Mouse (Mus musculus): ENCODE measurements around the gene 1700003F12Rik. TPM values are rescaled to one million over a fixed set of nuclear protein-coding genes. Genes with fewer than 3 reads are reported as not detected.
A peak's percentile ranks its signal among the peaks of the same experiment; 100 is the strongest.

Gene 1700003F12Rik
- polyA plus RNA-seq, 1 experiment: 828 TPM

- Histone ChIP-seq H3K27ac (ENCODE audit: control insufficient read depth, insufficient read depth, low read depth, low read length) (no peak overlapping the region), H3K27me3 (ENCODE audit: control insufficient read depth, insufficient read depth, low read length) (no peaks in the 10 kb centered on the region), H3K36me3 (ENCODE audit: control insufficient read depth, insufficient read depth, low read length) (no peaks in the 10 kb centered on the region), H3K4me3 (ENCODE audit: control insufficient read depth, low read depth, low read length) (no peak overlapping the region), H3K4me1 (ENCODE audit: control insufficient read depth, insufficient read depth, low read length) (no peaks in the 10 kb centered on the region)
- no peak for TF ChIP-seq POLR2A (IDR thresholded peaks at IDR 0.05; ENCODE audit: control insufficient read depth, low read depth, low read length)
- peak; percentile 54; the same call in 1 of the 2 replicates for TF ChIP-seq CTCF (IDR thresholded peaks at IDR 0.05; ENCODE audit: control insufficient read depth, insufficient read depth, insufficient replicate concordance, low read depth, low read length)
Observed at GRCm38 (mm10) chr2:154586405-154586804, 39.5 kb downstream of the 1700003F12Rik start.

GRCm38 (mm10) chr2:154589051-154589450, 42.2 kb downstream of the 1700003F12Rik start:
- Histone ChIP-seq H3K4me1 (ENCODE audit: control insufficient read depth, insufficient read depth, low read length) (no peaks in the 10 kb centered on the region), H3K36me3 (ENCODE audit: control insufficient read depth, insufficient read depth, low read length) (no peaks in the 10 kb centered on the region), H3K27me3 (ENCODE audit: control insufficient read depth, insufficient read depth, low read length) (no peaks in the 10 kb centered on the region), H3K27ac (ENCODE audit: control insufficient read depth, insufficient read depth, low read depth, low read length) (no peak overlapping the region), H3K4me3 (ENCODE audit: control insufficient read depth, low read depth, low read length) (no peak overlapping the region)
- TF ChIP-seq POLR2A (IDR thresholded peaks at IDR 0.05; ENCODE audit: control insufficient read depth, low read depth, low read length) (no peak), CTCF (IDR thresholded peaks at IDR 0.05; ENCODE audit: control insufficient read depth, insufficient read depth, insufficient replicate concordance, low read depth, low read length) (no peak)

- no peak overlapping the region for H3K27ac ChIP-seq (ENCODE audit: control insufficient read depth, insufficient read depth, low read depth, low read length)
- TF ChIP-seq CTCF (IDR thresholded peaks at IDR 0.05; ENCODE audit: control insufficient read depth, insufficient read depth, insufficient replicate concordance, low read depth, low read length): no peak
- no peaks in the 10 kb centered on the region for H3K27me3 ChIP-seq (ENCODE audit: control insufficient read depth, insufficient read depth, low read length)
- no peaks in the 10 kb centered on the region for H3K4me1 ChIP-seq (ENCODE audit: control insufficient read depth, insufficient read depth, low read length)
- no peaks in the 10 kb centered on the region for H3K36me3 ChIP-seq (ENCODE audit: control insufficient read depth, insufficient read depth, low read length)
- H3K4me3 ChIP-seq (ENCODE audit: control insufficient read depth, low read depth, low read length): no peak overlapping the region
Observed at GRCm38 (mm10) chr2:154591239-154591638, 44.4 kb downstream of the 1700003F12Rik start.

GRCm38 (mm10) chr2:154593025-154593424, 46.1 kb downstream of the 1700003F12Rik start:
- H3K27ac ChIP-seq (ENCODE audit: control insufficient read depth, insufficient read depth, low read depth, low read length): no peak overlapping the region
- no peak overlapping the region for H3K4me3 ChIP-seq (ENCODE audit: control insufficient read depth, low read depth, low read length)
- TF ChIP-seq CTCF (IDR thresholded peaks at IDR 0.05; ENCODE audit: control insufficient read depth, insufficient read depth, insufficient replicate concordance, low read depth, low read length): peak; percentile 40; the same call in 1 of the 2 replicates
- no peak for TF ChIP-seq POLR2A (IDR thresholded peaks at IDR 0.05; ENCODE audit: control insufficient read depth, low read depth, low read length)
- no peaks in the 10 kb centered on the region for H3K4me1 ChIP-seq (ENCODE audit: control insufficient read depth, insufficient read depth, low read length)
- no peaks in the 10 kb centered on the region for H3K36me3 ChIP-seq (ENCODE audit: control insufficient read depth, insufficient read depth, low read length)
- H3K27me3 ChIP-seq (ENCODE audit: control insufficient read depth, insufficient read depth, low read length): no peaks in the 10 kb centered on the region

GRCm38 (mm10) chr2:154595775-154596174, 48.9 kb downstream of the 1700003F12Rik start:
- no peaks in the 10 kb centered on the region for H3K27me3 ChIP-seq (ENCODE audit: control insufficient read depth, insufficient read depth, low read length)
- TF ChIP-seq CTCF (IDR thresholded peaks at IDR 0.05; ENCODE audit: control insufficient read depth, insufficient read depth, insufficient replicate concordance, low read depth, low read length) (no peak), POLR2A (IDR thresholded peaks at IDR 0.05; ENCODE audit: control insufficient read depth, low read depth, low read length) (no peak)
- H3K27ac ChIP-seq (ENCODE audit: control insufficient read depth, insufficient read depth, low read depth, low read length): no peak overlapping the region
- H3K36me3 ChIP-seq (ENCODE audit: control insufficient read depth, insufficient read depth, low read length): no peaks in the 10 kb centered on the region
- H3K4me1 ChIP-seq (ENCODE audit: control insufficient read depth, insufficient read depth, low read length): no peaks in the 10 kb centered on the region
- H3K4me3 ChIP-seq (ENCODE audit: control insufficient read depth, low read depth, low read length): no peak overlapping the region

- no peak for TF ChIP-seq POLR2A (IDR thresholded peaks at IDR 0.05; ENCODE audit: control insufficient read depth, low read depth, low read length)
- no peak for TF ChIP-seq CTCF (IDR thresholded peaks at IDR 0.05; ENCODE audit: control insufficient read depth, insufficient read depth, insufficient replicate concordance, low read depth, low read length)
- H3K4me1 ChIP-seq (ENCODE audit: control insufficient read depth, insufficient read depth, low read length): no peaks in the 10 kb centered on the region
- H3K4me3 ChIP-seq (ENCODE audit: control insufficient read depth, low read depth, low read length): no peak overlapping the region
- no peak overlapping the region for H3K27ac ChIP-seq (ENCODE audit: control insufficient read depth, insufficient read depth, low read depth, low read length)
- no peaks in the 10 kb centered on the region for H3K36me3 ChIP-seq (ENCODE audit: control insufficient read depth, insufficient read depth, low read length)
- H3K27me3 ChIP-seq (ENCODE audit: control insufficient read depth, insufficient read depth, low read length): no peaks in the 10 kb centered on the region
Observed at GRCm38 (mm10) chr2:154597399-154597798, 50.5 kb downstream of the 1700003F12Rik start.

Other genes with a start within 250 kb of the 1700003F12Rik start
- not detected in 2 replicates for gene Bpifb9b, start 239.9 kb upstream of the 1700003F12Rik start, polyA plus RNA-seq (2012; rRNA removed)
- gene Cdk5rap1, start 174.1 kb upstream of the 1700003F12Rik start, polyA plus RNA-seq (2012; rRNA removed): 3.1 and 5.0 TPM in 2 replicates
- 5.7 and 7.2 TPM in 2 replicates for gene Snta1, start 139.0 kb upstream of the 1700003F12Rik start, polyA plus RNA-seq (2012; rRNA removed)
- gene Cbfa2t2, start 110.6 kb upstream of the 1700003F12Rik start, polyA plus RNA-seq (2012; rRNA removed): 10.2 and 12.6 TPM in 2 replicates
- gene Actl10, start 4.7 kb downstream of the 1700003F12Rik start, polyA plus RNA-seq (2012; rRNA removed): 39.7 and 44.2 TPM in 2 replicates
- 62.9 and 65.1 TPM in 2 replicates for gene Necab3, start 11.8 kb downstream of the 1700003F12Rik start, polyA plus RNA-seq (2012; rRNA removed)
- gene E2f1, start 22.8 kb downstream of the 1700003F12Rik start, polyA plus RNA-seq (2012; rRNA removed): 4.5 and 5.9 TPM in 2 replicates
- 3.3 TPM in 2 replicates for gene Pxmp4, start 56.6 kb downstream of the 1700003F12Rik start, polyA plus RNA-seq (2012; rRNA removed)
- gene Zfp341, start 66.2 kb downstream of the 1700003F12Rik start, polyA plus RNA-seq (2012; rRNA removed): 1.1 and 1.2 TPM in 2 replicates
- gene 4930519P11Rik, start 66.4 kb downstream of the 1700003F12Rik start, polyA plus RNA-seq (2012; rRNA removed): 83.8 and 97.1 TPM in 2 replicates
- gene Chmp4b, start 104.6 kb downstream of the 1700003F12Rik start, polyA plus RNA-seq (2012; rRNA removed): 133 and 135 TPM in 2 replicates
- not detected in 2 replicates for gene Gm14214, start 222.9 kb downstream of the 1700003F12Rik start, polyA plus RNA-seq (2012; rRNA removed)
- gene Raly, start 244.0 kb downstream of the 1700003F12Rik start, polyA plus RNA-seq (2012; rRNA removed): 62.8 and 64.0 TPM in 2 replicates
- gene a, start 244.3 kb downstream of the 1700003F12Rik start, polyA plus RNA-seq (2012; rRNA removed): 1.4 and 2.9 TPM in 2 replicates